Mouse (Mus musculus) midbrain, embryonic 10.5 days (tissue): Measurements from ENCODE around the gene Snrk. TPM values are rescaled to one million over a fixed set of nuclear protein-coding genes. Genes with fewer than 3 reads are reported as not detected.
A peak's percentile ranks its signal among the peaks of the same experiment; 100 is the strongest.

Experiments
- DNase-seq: peaks from one replicate; pipeline ENCODE4 v3.0.0-alpha.2; 2017; ENCODE audit warnings: low spot score
- H3K27ac ChIP-seq: fragments of 300-500 bp; sonication (generic); replicated peaks from 2 replicates; pipeline ENCODE4 v1.5.1; 2016; ENCODE audit warnings: mild to moderate bottlenecking
- H3K27me3 ChIP-seq: fragments of 300-500 bp; sonication (generic); 2 replicates; pipeline ENCODE4 v1.6.1; 2016; ENCODE audit warnings: low read depth, mild to moderate bottlenecking; ENCODE audit not compliant: poor library complexity, severe bottlenecking
- H3K36me3 ChIP-seq: fragments of 300-500 bp; sonication (generic); 2 replicates; pipeline ENCODE4 v1.6.1; 2016; ENCODE audit warnings: mild to moderate bottlenecking, moderate library complexity
- H3K4me1 ChIP-seq: fragments of 300-500 bp; sonication (generic); 2 replicates; pipeline ENCODE4 v1.6.1; 2016
- H3K4me3 ChIP-seq: fragments of 300-500 bp; sonication (generic); 2 replicates; pipeline ENCODE4 v1.5.1; 2016; ENCODE audit warnings: mild to moderate bottlenecking, moderate library complexity
- H3K9me3 ChIP-seq: fragments of 300-500 bp; sonication (generic); replicated peaks from 2 replicates; pipeline ENCODE4 v1.6.1; 2016; ENCODE audit warnings: mild to moderate bottlenecking
- WGBS: fragments of 180-500 bp; shearing (Covaris S2); methylation state at CpG from one replicate; pipeline ENCODE4 v1.1.7; 2016; 5-methylcytosine and 5-hydroxymethylcytosine counted together
- polyA plus RNA-seq: library from polyadenylated mRNA; unstranded; fragments of >200 nt; fragmentation: Nextera tagmentation; extraction: Ambion mirVana; gene quantifications from 2 replicates; pipeline ENCODE4 v1.2.1, GENCODE M21; 2016

Gene Snrk
- polyA plus RNA-seq, 1 experiment from 2014 or later: 25.8 TPM

DNA sequence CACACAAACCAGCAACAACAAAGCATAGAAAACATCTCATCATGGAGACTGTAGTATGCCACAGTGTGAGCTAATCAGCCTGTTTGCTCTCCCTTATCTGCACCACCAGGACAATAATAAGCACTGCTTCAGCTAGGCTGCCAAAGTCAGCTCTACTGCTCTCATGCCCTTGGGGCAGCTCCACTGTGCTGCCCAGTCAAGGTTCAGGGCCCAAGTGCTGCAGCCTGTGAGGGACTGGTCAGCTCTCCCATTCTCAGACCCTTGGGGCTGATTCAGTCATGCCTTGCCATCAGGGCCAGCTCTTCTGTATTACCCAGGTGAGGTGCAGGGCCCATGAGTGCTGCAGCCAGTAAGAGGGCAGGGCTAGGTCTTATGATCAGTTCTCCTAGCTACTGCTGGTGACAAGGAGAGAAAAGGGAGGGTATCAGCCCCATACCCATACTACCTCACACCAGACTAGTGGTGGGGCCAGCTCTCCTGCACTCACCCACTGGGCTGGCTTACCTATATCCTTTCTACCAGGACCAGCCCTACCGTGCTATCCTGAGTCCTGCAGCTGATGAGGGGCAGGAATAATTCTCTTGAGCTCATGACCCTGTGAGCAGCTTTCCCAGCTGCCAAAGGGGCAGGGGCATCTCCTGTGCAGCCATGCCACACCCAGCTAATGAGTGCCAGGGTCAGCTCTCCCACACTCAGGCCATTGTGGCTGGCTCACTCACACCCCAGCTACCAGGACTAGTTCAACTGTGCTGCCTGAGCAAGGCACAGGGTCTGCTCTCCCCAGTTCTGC is 18.2 kb downstream of the Snrk start:
- Histone ChIP-seq H3K4me3 (no peak overlapping the region), H3K4me1 (peaks cover 13% of the 10 kb centered on the region), H3K27me3 (no peaks in the 10 kb centered on the region), H3K27ac (0 out of 2 replicates have a peak overlapping the region, but pooled peaks have one; percentile 3), H3K9me3 (no peaks in the 10 kb centered on the region), H3K36me3 (peaks cover 34% of the 10 kb centered on the region)
- 69% methylated on average over 1 of the region's 1 CpGs for WGBS
- DNase-seq: no peak

DNA sequence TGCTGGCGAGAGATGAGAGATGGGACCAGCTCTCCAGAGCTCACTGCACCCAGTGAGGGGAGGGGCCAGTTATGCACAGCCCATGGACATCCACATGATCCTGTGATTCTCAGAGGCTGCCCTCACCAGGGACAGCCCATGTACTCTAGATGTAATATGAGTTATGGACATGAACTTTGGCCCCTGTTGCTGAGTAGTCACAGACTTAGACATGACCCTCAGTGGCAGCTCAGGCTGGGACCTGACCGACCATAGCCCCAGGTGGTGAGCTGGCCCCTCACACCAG is 18.8 kb downstream of the Snrk start:
- Histone ChIP-seq H3K27me3 (no peaks in the 10 kb centered on the region), H3K9me3 (no peaks in the 10 kb centered on the region), H3K27ac (no peak overlapping the region), H3K36me3 (peaks cover 34% of the 10 kb centered on the region), H3K4me3 (no peak overlapping the region), H3K4me1 (peaks cover 11% of the 10 kb centered on the region)
- DNase-seq: no peak
- 86% methylated on average over 2 of the region's 2 CpGs for WGBS

DNA sequence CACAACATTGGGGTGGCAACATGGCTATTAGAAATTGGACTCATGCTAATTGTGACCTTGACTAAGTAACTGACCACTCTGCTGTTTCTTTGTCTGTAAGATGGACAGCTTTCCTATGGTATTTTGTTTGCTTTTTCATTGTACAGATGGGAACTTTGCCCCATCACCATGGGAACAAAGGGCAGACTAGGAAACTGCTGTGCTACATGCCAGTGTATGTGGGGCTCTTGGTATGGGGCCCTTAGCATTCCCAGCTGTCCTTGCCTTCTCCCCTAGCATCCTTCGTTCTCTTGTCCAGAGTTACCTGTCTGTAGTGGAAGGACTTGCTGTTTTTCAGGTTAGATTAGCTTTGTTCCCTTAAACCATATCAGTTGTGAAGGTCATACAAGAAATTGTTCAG is 20.9 kb downstream of the Snrk start:
- peaks cover 16% of the 10 kb centered on the region for H3K4me1 ChIP-seq
- WGBS: 78% methylated on average over 1 of the region's 1 CpGs

DNA sequence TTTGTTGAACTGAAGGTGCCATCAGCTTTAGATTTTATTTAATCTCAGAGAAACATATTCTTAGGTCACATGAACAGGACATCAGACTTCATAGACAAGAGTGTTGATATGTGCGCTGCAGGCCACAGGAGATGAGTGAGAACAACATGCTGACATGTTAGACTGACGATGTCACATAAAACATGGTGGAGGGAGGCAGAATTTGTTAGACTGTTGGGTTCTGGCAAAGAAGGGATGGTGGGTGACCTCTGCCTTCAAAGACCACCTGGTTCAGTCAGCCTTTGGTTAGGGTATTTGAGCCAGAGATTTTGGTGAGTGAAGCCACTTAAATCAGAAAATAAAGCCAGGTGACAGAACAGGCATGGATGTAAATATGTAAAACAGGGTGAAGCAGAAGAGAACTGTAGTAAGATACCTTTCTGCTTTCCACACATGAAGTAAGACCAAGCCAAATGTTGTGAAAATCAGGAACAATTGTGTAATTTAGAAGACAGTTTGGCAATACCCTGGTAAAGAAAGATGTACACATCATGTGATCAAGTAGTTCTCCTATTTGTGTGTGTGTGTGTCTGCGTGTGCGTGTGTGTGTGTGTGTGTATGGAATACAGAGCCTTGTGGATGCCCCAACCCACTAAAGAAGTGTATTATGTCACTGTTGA is 21.4 kb downstream of the Snrk start:
- Histone ChIP-seq H3K27ac (no peak overlapping the region), H3K4me3 (no peak overlapping the region), H3K36me3 (peaks cover 35% of the 10 kb centered on the region), H3K9me3 (no peaks in the 10 kb centered on the region), H3K27me3 (no peaks in the 10 kb centered on the region), H3K4me1 (peaks cover 20% of the 10 kb centered on the region)
- 93% methylated on average over 4 of the region's 4 CpGs for WGBS
- no peak for DNase-seq

More for the DNA sequence above, 20.9 kb downstream of the Snrk start:
- no peaks in the 10 kb centered on the region for H3K27me3 ChIP-seq
- no peak for DNase-seq
- peaks cover 37% of the 10 kb centered on the region for H3K36me3 ChIP-seq
- no peaks in the 10 kb centered on the region for H3K9me3 ChIP-seq
- H3K4me3 ChIP-seq: no peak overlapping the region
- H3K27ac ChIP-seq: no peak overlapping the region

DNA sequence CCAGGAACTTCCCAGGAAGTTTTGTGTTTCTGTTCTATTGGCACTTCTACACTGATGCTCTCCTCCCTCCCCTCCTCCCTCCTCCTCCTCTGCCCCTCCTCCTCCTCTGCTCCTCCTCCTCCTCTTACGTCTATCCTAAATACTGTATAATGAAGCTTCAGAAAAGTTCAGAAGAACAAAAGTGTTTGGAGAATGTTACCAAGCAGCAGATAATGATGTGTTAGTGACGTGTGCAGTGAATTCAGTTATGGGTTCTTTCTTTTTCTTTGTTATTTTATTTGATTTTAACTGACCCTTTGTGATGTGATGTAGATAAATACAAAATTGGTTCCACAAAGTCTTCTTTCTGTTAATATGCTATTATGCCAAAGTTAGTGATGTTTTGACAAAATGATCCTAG is 22.2 kb downstream of the Snrk start:
- Histone ChIP-seq H3K36me3 (peaks cover 42% of the 10 kb centered on the region), H3K4me1 (peaks cover 20% of the 10 kb centered on the region), H3K27me3 (no peaks in the 10 kb centered on the region), H3K9me3 (no peaks in the 10 kb centered on the region), H3K27ac (no peak overlapping the region), H3K4me3 (no peak overlapping the region)
- no peak for DNase-seq
- WGBS: 64% methylated on average over 2 of the region's 2 CpGs

DNA sequence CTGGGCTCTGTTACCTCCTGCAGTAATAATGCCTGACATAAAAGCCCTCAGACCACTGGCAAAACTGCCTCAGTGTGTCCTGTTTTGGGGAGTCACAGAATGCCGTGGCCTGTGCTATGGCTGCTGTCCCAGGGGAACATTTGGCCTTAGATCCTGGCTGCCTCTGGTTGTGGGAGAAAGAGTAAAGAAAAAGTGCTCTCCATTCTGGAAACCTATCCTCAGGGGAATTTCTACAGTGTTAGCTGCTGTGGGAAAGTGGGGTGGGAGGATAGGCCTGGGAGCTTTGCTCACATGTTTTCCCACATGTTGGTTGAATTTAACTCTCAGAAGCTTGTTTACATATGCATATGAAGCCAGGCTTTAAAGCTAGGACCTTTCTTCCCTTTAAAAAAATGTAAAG is 26.2 kb downstream of the Snrk start:
- H3K4me3 ChIP-seq: no peak overlapping the region
- peaks cover 41% of the 10 kb centered on the region for H3K36me3 ChIP-seq
- H3K9me3 ChIP-seq: peaks cover 8% of the 10 kb centered on the region
- H3K27me3 ChIP-seq: no peaks in the 10 kb centered on the region
- WGBS: 86% methylated on average over 1 of the region's 1 CpGs
- no peak for DNase-seq
- no peak overlapping the region for H3K27ac ChIP-seq
- H3K4me1 ChIP-seq: peaks cover 25% of the 10 kb centered on the region

DNA sequence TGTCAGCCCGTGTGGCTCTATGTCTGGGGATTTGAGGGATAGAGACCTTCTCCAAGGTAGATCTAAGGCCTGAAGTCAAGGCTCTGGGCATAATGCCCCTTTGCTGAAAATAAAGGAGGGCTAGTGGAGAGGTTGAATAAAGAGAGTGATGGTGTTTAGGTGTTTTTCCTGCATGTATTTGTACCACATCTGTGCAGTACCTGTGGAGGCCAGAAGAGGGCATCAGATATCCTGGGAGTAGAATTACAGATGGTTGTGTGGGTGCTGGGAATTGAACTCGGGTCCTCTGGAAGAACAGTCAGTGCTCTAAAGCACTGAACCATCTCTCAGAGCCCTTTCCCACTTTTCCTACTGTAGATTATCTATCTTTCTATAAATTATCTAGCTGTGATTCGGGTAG is 27.7 kb downstream of the Snrk start:
- 95% methylated on average over 3 of the region's 3 CpGs for WGBS
- no peaks in the 10 kb centered on the region for H3K27me3 ChIP-seq
- no peak overlapping the region for H3K27ac ChIP-seq
- peaks cover 32% of the 10 kb centered on the region for H3K36me3 ChIP-seq
- H3K4me1 ChIP-seq: peaks cover 22% of the 10 kb centered on the region
- DNase-seq: no peak
- H3K4me3 ChIP-seq: no peak overlapping the region
- peaks cover 8% of the 10 kb centered on the region for H3K9me3 ChIP-seq

DNA sequence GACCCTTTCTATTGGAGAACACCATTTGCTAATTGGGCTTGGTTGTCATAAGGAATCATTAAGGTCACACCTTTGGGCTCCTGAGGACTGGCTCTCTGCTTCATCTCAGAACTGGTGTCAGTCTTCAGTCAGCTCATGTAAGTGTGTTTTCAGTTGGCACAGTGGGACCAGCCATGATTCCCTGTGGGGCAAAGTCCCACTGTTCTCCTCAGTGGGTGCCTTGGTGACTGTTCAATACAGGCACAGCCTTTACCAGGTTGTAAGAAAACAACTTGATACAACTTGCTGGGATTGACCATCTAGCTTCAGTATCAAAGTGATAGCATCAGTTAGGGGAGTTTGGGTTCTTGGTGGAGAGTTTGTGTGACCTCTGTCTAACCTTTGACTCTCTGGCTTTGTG is 28.6 kb downstream of the Snrk start:
- peaks cover 32% of the 10 kb centered on the region for H3K36me3 ChIP-seq
- no peak for DNase-seq

DNA sequence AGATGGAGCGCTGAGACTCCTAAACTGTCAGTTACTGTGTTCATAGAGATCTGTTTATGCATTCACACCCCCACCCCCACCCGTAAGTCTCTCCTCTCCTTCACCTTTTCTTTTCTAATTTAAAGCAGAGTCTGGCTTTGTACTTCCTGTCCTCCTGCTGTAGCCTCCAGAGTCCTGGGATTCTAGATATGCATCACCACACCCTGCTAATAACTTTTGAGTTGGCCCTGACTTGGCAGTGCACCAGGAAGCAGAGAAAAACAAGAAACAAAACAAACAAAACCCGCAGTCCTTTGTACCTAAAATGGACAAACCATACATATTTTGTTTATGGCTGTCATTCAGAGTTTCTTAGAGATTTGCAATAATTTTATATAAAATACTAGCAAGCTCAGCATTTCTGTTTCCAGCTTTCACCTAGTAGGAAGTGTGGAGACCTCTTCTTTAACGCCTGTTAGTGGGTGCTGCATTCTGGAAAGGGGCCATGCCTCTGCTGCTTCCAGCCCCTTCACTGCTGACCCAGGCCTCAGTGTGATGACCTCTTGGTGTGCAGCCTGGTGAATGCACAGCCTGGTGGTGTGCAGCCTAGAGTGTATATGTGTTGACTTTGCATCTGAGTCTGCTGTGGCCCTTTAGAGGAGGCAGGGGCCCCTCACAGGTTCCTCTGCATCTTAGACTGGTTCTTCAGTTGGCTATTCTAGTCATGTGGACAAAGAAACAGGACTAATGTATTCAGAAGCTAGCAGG is 29.2 kb downstream of the Snrk start:
- 85% methylated on average over 4 of the region's 4 CpGs for WGBS

More for the DNA sequence above, 28.6 kb downstream of the Snrk start:
- H3K27me3 ChIP-seq: no peaks in the 10 kb centered on the region
- H3K4me3 ChIP-seq: no peak overlapping the region
- no peak overlapping the region for H3K27ac ChIP-seq
- H3K9me3 ChIP-seq: peaks cover 8% of the 10 kb centered on the region
- peaks cover 22% of the 10 kb centered on the region for H3K4me1 ChIP-seq

DNA sequence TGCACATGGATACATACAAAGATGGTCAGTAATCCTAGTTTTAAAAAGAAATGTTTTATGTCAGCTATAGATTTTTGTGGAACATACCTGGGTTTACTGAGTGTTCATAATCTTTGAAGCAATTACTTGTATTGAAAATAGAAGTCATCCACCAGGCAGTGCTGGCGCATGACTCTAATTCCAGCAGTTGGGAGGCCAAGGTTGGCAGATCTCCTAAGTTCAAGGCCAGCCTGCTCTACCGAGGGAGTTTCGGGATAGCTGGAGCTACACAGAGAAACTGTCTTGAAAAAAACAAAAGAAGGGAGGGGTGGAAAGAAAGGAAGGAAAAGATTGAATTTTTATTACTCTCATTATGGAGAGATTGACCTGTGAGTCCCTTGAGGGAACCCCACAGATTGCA is 31.3 kb downstream of the Snrk start:
- Histone ChIP-seq H3K4me1 (peaks cover 11% of the 10 kb centered on the region), H3K27me3 (no peaks in the 10 kb centered on the region), H3K9me3 (peaks cover 8% of the 10 kb centered on the region), H3K27ac (no peak overlapping the region), H3K4me3 (no peak overlapping the region), H3K36me3 (peaks cover 27% of the 10 kb centered on the region)
- 90% methylated on average over 3 of the region's 3 CpGs for WGBS
- DNase-seq: no peak

More for the DNA sequence above, 29.2 kb downstream of the Snrk start:
- H3K27me3 ChIP-seq: no peaks in the 10 kb centered on the region
- H3K4me3 ChIP-seq: no peak overlapping the region
- H3K4me1 ChIP-seq: peaks cover 22% of the 10 kb centered on the region
- H3K27ac ChIP-seq: no peak overlapping the region
- peaks cover 8% of the 10 kb centered on the region for H3K9me3 ChIP-seq
- peaks cover 32% of the 10 kb centered on the region for H3K36me3 ChIP-seq
- DNase-seq: no peak

DNA sequence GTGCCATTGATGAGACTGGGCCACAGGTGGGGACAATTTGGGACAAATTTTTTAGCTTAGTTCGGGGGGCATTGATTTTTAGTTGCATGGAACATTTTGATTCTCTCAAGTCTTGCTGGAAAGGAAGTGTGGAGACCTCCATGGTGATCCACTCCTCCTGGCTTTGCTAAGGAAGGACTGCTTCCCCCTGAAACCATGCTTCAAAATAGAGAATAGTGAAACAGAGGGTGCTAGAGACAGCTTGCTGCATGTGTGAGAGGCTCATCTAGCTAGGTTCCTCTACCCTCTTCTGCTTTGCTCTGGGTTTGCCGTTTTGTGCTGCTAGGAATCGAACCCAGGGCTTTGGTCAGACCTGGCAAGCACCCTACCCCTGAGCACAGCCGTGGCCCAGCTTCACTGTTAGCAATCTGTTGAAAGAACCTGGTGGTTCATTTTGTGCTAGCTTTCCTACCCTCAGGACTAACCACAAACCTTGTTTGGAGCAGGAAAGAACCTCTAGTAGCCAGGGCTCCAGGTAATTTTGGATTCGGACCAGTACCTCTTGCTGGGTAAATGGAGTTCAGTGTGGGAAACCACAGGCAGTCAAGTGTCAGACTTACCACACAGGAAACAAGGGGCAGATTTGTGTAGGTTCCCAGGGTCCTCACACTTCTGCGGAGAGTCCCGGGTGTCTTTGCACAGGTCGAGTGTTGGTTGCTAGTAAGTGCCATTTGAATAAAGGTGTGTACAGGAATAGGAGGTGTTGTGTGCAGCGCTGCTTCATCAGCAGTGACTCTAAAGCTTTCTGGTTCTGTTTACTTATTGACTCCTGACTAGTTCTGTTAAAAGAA is 33.1 kb downstream of the Snrk start:
- no peak overlapping the region for H3K4me3 ChIP-seq
- H3K4me1 ChIP-seq: peaks cover 11% of the 10 kb centered on the region
- no peaks in the 10 kb centered on the region for H3K9me3 ChIP-seq
- peaks cover 14% of the 10 kb centered on the region for H3K36me3 ChIP-seq
- DNase-seq: no peak
- no peak overlapping the region for H3K27ac ChIP-seq
- 88% methylated on average over 9 of the region's 9 CpGs for WGBS
- no peaks in the 10 kb centered on the region for H3K27me3 ChIP-seq

DNA sequence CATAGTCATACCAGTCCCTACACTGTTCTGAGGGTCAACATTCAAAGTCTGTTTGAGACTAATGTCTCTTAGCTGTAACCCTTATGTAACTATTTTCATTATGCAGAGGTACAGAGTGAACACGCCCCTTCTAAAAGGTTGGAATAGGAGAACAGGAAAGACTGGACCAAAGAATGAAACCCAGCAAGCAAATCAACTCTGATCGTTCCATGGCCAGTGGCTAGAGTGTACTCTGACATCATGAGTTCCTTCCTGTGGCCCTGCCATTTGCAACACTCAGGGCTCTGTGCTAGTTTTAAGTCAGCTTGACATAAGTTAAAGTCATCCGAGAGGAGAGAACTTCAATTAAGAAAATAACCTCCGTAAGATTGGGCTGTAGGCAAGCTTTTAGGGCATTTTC is 35.0 kb downstream of the Snrk start:
- Histone ChIP-seq H3K9me3 (no peaks in the 10 kb centered on the region), H3K4me3 (no peak overlapping the region), H3K4me1 (no peaks in the 10 kb centered on the region), H3K27ac (no peak overlapping the region), H3K27me3 (no peaks in the 10 kb centered on the region), H3K36me3 (peaks cover 19% of the 10 kb centered on the region)
- DNase-seq: no peak
- WGBS: 93% methylated on average over 4 of the region's 4 CpGs
